Mouse (Mus musculus): ENCODE measurements around the gene Usp27x.

Gene Usp27x

DNA sequence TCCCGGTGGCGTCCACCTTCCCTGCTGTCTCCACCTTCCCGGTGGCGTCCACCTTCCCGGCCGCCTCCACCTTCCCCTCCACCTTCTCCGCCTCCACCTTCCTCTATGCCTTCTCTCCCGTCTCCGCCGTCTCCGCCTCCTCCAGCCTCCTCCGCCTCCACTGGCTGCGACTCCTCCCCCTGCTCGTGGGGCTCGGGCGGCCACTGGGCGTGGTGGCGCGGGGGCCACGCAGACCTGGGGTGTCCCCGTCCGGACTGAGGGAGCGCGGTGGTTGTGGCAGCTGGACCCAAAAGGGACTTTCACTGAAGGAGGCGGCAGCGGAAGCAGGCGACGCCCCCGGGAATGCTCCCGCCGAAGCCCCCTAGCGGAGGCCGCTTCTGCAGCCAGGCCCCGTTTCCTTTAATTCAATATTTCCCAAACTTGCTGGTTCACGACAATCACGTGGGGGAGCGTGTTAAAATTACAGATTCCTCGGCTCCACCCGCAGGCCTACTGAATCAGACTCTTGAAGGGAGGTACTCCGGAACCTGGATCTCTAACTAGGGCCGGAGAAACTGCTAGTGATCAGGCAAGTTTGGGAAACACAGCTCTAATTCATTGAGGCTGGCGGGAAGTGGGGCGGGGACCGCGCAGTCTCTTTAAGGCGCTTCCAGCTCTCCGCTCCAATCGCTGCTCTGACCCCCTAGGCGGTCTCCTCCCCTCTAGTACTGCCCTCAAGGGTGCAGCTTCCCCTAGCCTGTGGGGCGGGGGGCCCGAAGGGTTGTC lies at the start of gene Usp27x:
TSS of gene Usp27x (minus strand) at position 115 of the 765 bp plus-strand sequence.
- DNase-seq (ENCODE audit: low spot score in 2 of 2) = peak; percentile 41 to 76

DNA sequence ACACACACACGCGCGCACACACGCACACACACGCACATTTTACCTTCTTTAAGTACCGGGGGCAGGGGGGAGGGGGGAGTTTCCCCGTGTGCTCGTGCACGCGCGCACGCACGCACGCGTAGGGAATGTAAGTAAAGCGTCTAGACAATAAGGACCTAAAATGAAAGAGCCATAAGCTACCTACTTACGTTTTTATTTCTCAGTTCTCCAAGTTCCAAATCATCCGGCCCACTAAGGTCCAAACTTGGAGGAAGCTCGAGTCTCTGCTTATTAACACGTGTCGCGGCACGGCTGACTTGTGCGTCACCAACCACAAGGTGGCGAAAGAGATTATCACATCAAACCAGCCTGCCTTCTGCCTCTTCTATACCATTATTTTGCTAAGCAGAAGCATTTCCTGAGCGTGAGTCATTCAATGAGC lies 47.1 kb upstream of the Usp27x start:
- DNase-seq (ENCODE audit: low spot score in 2 of 2) = peak; percentile 56 to 73

DNA sequence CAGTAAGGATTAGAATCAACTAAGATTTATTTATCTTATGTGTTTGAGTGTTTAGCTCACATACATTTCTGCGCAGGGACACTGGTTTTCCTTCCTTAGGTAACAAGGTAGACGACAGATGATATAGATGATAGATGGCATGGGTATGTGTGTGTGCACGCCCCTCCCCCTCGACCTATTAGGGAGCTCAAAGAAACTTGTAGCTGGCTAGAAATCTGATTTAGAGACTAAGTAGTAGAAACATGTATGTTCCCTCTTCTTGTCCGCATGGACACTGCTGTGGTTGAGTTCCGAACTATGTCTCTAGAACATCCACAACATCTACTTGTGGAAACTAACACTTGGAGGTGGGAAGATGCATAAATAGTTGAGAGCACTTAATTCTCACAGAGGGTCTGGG lies 46.5 kb upstream of the Usp27x start:
- no peak for DNase-seq (ENCODE audit: low spot score in 2 of 2)

DNA sequence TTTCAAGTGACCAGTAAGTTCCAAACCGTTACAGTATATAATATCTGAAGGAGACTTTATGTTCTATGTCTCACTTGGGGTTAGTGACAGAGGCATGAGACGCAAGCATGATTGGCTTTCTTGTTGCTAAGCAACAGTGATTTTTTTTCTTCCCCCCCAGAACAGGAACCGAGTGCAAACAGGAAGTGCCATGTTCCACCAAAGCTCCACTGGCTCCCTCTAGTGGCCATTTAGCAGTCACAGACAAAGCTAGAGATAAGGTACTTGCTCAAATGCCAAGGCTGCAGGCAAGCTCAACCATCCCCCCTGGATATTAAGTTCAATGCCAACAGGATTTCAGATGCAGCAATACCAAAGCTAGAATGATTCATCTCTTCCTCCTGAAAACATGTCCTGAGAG lies 45.4 kb upstream of the Usp27x start:
- DNase-seq (ENCODE audit: low spot score in 2 of 2) = peak; percentile 50 to 75

DNA sequence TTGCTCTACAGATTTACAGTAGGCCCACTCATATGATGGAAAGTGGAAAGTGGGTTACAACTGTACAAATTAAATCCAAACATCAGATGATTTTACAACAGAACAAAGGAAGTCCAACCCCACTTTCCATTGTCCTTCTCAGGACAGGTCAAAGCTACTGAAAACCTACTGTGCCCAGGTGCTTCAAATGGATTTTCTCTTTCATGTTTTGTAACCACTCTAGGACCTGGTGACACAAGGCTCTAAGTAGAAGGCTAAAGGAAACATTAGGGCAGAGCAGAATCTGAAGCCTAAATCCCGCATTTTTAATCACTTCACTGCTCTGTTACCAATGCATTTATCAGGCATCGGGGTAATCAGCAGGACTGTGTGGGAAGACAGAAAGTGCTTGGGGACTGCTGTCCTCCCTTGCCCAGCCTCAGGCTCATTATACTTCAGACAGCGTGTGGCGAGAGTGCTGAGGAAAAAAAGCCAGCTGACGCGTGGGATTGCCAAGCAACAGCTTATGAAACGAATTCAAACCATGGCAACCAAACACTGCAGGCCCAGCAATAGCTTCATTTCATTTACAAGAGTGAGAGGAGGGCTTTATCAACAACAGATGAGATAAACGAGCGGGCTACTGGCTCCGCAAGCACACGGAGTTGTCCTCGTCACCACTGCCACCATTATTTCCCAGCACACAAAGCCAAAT lies 40.7 kb upstream of the Usp27x start:
- no peak for DNase-seq (ENCODE audit: low spot score in 2 of 2)

DNA sequence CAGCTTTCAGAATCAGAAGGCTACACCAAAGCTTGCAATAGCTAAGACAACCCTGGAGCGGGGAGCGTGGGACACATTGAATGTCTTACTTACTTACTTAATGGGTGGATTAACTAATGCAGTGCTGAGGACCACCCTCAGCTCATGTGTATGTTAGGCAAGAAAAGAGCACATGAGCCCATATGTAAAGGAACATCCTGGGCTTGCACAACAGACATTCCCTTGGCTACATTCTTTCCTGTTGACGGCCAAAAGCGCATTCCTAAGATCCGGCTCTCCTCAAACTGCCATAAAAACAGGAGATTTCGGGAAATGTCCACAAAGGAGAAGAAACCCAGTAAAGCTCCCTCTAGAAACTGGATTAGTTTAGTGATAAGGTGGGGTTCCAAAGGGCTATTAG lies 39.7 kb upstream of the Usp27x start:
- DNase-seq (ENCODE audit: low spot score in 2 of 2) = no peak

DNA sequence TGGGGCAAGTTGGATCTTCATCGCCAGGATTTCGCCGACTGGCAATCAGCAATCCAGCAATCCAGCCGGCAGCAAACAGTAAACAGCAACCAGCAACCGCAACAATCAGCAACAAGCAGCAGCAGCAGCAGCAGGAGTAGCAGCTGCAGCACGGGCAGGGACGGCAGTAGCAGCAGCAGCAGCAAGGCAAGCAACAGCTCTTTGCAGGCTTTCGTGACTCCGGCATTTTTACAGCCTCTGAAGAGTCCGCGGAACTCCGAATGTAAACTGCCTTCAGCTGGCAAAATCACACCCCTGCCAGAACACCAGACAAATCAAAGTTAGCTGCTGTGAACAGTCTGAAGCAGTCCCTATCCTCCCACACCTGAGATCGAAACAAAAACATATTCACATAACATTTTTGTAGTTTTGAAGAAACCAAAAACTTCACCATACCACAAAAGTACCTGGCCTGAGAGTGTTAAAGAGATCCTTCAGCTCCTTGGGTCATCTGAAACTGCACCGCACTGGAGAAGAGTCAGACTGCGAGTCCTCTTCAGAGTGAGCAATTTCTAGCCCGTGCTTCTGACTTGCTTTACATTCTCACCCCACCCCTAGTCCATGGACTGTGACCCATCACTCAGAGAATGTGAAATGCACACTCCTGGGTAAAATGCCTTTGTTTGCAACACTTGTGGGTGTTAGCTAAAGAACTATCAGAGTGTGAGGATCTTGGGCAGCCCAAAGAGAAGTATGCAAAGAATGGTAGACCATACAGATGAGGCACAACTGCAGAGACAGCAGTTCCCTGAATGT lies 36.8 kb upstream of the Usp27x start:
- no peak for DNase-seq (ENCODE audit: low spot score in 2 of 2)

DNA sequence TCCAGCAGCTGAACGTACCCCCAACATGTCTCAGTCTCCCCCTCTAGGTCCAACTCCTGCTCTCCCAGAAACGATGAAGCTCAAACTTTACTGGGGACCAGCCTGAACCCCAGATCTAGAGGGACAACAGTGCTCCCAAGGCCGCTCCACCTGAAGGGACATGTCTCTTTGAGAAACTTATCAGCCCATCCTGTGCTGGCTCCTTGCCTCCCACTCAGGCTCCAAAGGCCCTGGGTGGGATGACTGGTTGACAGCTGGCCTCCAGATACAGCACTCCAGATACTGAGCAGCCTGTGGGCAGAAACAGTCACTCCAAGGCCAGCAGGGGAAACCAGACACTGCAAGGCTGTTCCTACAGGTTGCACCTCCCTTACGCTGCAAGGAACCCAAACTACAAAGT lies 956 bp upstream of the Usp27x start:
- DNase-seq (ENCODE audit: low spot score in 2 of 2) = no peak

DNA sequence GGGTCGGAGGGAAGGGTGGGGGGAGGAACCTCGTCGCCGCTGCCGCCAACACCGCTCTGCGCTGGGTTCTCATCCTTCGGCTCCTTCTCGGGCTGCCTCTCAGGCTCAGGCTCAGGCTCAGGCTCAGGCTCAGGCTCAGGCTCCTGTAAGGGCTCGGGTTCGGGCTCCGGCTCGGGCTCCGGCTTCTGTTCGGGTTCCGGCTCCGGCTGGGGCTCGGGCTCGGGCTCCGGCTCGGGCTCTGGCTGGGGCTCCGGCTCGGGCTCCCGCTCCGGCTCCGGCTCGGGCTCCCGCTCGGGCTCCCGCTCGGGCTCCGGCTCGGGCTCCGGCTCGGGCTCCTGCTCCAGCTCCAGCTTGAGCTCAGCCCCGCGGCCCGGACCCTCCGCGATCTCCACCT lies 311 bp downstream of the Usp27x start:
- peak in 1 of 2 experiments; percentile 61 for DNase-seq (ENCODE audit: low spot score in 2 of 2)

DNA sequence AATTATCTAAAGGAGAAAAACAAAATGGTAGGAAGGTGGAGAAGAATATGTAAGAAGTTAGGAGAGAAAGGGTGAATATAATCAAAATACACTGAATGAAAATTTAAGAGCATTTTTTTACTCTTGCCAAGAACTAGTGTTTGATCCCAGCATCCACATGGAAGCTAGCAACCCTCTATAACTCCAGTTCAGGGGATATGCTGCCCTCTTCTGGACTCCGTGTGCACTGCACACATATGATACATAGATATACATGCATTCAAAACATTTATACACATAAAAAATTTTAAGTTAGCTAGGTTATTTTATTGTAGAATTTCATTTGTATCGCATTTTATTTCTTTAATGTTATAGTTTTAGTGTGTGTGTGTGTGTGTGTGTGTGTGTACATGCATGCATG lies 50.2 kb downstream of the Usp27x start:
- DNase-seq (ENCODE audit: low spot score in 2 of 2) = no peak

DNA sequence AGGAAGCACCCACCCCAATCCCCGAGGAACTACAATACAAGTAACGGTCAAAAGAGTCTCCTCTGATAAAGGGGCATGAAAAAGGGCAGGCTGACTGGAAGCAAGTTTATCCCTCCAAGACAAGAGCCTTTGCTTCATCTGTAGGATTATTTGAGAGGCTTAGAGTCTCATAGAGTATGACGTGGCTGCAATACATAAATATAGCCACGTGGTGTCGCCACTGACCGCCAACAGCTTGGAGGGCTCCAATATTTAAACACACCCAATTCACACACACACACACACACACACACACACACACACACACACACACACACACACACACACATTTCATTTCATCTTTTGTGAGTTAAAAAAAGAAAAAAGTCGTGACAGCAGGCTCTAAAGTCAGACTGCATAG lies 53.3 kb downstream of the Usp27x start:
- DNase-seq (ENCODE audit: low spot score in 2 of 2) = peak; percentile 25 to 68
